Mouse (Mus musculus) spleen, adult 18-20 months (tissue): ENCODE results near the gene Fkbp3.
A peak's percentile ranks its signal among the peaks of the same experiment; 100 is the strongest.
"Not testable (repeated sequence)": the region's sequence is repeated elsewhere in the genome, so short reads cannot be mapped to it uniquely, and the experiment has no call there.

Source experiments
- DNase-seq, 2 experiments: peaks; one replicate each; pipeline ENCODE4 v3.0.0; 2022; ENCODE audit warnings: mixed read lengths in 2 of 2

Gene Fkbp3

DNA sequence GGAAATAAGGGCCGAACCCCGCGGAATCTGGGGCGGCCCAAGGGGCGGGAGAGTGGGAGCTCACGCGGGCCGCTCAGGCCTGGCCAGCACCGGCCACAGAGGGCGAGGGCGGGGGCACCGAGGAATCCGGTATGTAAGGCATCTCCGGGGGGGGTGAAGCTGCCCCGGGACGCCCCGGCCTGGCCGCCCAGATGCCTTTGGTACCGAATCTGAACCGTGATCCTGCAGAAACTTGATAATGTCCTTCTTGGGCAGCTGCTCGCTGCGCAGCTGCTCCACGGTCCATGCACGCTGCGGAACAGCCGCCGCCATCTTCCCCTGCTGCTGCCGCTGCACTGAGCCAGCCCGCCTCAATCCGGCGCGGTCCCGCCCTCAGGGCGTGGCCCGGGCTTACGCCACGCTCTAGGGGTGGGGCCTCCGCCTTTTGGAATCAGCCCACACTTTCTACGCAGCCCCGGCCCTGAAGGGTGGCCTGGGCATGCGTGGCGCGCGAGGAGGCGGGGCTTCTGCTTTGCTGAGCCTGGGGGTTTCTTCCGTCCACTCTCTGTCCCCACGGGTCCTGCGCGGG is at the start of gene Fkbp3:
Gene Fkbp3 (minus strand): TSS at position 397 of the 568 bp plus-strand sequence.
- peak; percentile 96 to 98 for DNase-seq

DNA sequence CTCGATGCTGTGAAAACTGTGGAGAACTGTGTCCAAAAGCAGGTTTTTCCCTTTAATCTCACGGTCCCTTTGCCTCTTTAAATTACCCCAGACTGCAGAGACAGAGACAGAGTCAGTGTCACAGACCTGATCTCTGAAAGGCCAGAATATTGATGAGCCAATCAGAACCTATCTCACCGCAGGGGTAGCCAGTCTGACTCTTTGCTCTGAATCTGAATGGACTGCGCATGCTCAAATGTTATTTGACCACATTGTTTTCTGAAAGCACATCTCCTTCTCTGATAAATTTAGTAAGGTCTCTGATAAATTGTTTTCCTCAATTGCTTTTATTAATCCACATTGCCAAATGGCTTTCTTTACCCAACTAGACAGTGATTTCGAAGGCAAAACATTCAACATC is 45.6 kb upstream of the Fkbp3 start:
- DNase-seq: no peak

DNA sequence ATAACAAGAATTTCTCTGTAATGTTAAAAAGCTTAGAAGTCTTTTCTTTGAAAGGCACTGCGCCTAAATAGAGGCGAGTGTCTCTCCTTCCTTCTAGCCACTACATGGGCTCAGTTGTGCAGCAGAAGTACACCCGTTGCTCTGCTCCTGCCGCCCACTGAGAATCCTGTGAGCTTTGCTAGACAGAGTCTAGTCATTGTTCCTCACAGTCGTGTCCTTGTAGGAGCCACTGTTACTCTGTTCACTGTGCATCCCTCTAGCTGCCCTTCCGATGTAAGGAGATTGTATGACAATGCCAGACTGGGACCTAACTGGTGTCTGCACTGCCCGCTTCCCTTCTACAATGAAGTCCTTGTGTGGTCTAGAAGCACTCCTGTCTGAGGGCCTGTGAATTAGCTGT is 45.2 kb upstream of the Fkbp3 start:
- DNase-seq: no peak

DNA sequence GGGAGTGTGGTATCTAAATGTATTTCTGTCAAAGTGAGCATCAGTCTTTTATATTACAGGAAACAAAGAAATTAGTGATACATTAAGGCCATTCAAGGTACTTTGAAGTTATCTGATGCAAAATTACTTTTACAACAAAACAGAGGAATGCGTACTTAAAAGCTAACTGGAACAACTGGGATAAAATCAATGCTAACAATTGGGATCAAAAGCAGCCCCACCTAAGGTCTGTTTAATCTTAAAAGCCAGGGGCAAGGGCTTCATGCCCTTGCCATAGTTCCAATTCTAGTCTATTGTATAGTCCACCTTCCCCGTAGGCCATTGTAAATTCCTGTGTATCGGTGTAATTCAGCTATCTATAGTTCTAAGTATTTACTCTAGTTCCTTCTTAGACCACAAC is 41.2 kb upstream of the Fkbp3 start:
- DNase-seq: not testable (repeated sequence)

DNA sequence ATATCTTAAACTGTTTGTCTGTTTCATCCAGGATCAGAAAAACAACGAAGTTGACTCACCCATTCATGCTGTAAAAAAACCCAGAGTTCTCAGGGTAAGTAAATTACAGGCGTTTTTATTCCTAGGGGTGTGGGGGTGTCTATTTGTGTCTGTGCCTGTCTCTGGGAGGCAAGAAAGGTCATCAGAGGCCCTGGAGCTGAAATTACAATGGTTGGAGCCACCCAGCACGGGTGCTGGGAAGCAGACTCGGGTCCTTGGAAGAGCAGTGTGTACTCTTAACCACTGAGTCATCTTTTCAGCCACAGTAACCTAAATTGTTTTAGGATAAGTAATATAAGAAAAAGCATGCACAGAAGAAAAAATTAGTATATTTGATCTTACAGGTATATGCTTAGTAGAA is 40.1 kb upstream of the Fkbp3 start:
- DNase-seq: no peak

DNA sequence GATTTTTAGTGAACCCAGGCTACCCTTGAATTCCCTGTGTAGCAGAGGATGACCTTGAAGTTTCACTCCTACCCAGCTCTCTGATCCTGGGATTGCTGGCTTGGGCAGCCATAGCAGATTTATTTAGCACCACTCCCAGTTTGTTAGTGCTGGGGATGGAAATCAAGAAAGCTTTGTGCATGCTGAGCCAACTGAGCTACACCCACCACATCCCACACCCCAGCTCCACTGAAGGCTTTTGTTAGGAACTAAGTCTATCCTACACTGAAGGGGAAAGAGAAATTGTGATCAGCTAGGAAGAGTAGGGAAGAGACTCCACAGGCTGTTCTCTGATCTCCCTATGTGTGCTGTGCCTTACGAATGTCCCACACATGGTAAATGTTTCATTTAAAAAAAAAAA is 39.0 kb upstream of the Fkbp3 start:
- DNase-seq: no peak

DNA sequence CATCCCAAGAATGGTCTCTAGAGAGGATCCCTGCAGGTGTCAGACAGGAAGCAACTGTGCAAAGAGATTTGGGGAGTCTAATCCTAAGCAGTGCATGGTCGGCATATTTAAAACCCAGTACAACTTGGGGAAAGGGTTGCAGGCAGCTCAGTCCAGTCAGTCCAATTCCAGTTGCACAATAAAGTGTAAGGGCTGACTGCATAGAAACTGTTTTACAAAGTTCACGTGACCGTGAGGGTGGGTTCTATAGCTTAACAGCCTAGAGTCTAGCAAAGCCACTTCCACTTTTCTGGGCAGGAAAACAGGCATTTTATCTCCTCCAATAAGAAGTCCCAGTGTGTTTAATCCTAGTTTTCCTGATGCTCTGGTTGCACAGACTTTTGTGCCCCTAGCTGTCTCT is 37.7 kb upstream of the Fkbp3 start:
- DNase-seq: no peak

DNA sequence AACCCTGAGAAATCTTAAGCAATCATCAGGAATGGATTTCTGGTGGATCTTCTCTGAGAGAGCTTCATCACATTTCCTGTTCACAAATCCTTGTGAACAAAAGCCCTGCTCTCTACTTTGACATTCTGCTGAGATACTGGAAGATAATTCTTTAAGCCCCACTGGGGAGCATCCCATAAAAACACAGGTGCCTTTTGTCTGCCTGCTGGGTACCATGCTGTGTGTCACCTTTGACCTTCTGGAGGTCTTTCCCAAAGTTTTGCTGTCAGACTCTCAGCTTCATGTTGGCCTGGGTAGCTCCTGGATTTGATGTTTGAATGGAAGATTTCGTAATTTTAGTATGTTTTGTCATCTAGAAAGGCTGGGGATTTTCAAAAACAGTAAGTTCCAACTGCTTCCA is 34.9 kb upstream of the Fkbp3 start:
- DNase-seq: no peak

DNA sequence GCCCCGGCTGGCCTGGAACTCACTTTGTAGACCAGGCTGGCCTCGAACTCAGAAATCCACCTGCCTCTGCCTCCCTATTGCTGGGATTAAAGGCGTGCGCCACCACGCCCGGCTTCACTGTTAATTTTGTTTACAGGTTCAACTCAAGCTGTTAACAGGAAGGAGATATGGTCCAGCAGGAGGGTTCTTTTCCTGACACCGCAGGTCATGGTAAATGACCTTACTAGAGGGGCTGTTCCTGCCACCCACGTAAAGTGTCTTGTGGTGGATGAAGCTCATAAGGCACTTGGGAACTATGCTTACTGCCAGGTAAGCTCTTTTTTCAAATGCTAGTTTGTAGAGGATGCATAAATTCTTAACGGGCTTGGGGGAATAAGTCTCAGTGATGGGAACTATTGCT is 3.1 kb upstream of the Fkbp3 start:
- DNase-seq: no peak

DNA sequence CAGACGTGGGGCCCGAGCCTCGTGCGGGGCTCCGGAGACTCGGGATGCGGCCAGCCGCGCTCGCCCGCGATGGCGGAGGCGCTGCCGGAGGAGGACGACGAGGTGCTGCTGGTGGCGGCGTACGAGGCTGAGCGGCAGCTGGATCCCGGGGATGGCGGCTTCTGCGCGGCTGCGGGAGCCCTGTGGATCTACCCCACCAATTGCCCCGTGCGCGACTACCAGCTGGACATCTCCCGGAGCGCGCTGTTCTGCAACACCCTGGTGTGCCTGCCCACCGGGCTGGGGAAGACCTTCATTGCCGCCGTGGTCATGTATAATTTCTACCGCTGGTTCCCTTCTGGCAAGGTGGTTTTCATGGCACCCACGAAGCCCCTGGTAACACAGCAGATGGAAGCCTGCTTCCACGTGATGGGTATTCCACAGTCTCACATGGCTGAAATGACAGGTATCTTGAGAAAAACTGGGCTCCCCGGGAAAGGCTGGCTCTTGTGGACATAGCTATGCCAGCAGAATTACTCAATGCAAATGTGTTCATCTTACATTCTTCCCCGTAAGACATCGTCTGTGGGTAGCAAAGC is 2.0 kb upstream of the Fkbp3 start:
- no peak for DNase-seq

DNA sequence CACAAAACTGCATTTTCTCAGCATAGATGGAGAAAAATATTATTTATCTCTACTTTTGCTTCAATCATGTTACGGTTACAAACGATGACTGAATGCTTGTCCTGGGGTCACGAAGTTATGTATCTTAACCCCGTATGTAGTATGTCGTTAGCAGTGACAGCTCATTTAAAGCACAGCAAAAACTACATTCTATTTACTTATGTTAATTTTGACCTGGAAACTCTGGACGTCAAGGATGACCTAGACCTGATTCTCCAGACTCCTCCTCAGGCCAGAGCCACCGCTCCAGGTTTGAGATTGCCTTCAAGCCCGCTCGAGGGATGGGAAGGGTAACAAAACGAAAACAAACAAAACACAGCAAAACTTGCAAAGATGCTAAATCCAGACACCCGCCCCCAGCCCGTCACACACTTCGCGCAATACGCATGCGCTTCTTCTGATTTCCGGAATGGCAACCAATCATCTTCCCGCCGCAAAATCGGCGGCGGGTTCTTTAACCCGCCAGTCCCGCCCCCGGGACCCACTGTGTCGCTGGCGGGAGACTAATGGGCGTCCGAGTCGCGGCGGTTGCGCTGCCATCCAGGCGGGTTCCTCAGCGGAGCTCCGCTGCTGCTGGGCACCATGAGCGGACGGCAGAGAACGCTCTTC is 1.4 kb upstream of the Fkbp3 start, which contains the start of gene Fancm:
Gene Fancm (plus strand): TSS at position 519 of the 648 bp plus-strand sequence.
- peak; percentile 79 to 82 for DNase-seq

DNA sequence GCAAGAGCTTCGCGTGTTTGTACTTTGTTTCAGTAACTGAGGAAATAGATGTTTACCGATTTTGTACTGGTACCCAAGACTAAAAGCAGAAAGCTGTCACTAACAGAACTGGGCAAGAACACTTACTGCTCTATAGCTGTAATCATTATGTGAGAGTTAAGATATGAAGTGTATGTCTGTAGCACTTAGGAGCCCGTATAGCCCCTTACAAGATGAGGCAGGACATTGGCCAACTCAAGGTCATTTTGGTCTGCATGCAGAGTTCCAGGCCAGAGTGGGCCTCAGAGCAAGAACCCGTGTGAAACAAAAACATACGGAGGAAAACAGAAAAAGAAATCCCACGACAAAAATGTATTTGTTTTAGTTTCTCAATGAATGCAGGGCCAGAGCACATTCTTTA is 844 bp upstream of the Fkbp3 start:
- DNase-seq: no peak

DNA sequence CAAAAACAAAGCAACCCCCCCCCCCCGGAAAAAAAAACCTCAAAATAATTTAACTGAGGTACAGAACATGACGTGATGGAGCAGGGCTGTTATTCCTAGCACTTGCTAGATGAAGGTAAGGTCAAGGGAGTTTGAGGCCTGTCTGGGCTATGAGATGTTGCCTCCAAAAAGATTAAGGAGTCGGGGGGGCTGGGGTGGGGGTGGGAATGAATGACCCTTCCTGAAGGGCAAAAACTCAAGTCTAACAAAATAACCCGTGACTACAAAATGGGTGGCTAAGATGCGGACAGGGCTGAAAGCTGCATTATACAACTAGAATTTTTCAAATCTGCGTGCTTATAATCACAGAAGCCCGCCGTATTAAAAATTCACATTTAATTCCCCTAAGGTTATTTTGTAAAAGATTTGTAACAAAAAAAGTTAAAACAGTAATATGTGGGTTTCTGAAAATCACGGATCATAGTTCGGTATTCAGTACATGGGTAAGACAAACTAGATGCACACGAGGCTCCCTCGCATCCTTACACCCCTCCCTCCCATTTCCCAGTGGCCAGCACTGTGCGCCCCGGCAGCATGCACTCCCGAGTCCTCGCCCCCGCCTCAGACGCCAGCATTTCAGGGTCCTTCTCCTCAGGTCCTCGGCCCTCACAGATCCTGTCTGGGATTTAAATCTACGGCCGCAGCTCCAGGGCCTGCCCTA is 746 bp downstream of the Fkbp3 start:
- no peak for DNase-seq

DNA sequence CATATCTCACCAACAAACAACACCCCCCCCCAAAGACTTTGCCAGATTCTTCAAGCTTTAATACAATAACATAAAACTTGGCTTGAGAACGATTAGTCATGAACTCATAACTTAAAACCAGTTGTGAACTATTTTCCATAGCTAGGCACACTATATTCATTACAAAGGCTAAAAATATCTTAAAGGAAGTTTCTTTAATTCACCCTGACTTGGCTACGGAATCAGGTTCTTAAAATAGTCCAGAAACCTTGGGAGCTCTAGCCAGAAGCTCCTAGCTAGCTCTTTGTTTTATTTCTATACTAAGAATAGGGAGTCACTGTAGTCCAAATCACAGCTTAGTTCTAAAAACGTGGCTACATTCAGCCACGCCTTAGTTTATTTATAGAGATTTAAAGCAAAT is 5.4 kb downstream of the Fkbp3 start:
- DNase-seq: no peak

DNA sequence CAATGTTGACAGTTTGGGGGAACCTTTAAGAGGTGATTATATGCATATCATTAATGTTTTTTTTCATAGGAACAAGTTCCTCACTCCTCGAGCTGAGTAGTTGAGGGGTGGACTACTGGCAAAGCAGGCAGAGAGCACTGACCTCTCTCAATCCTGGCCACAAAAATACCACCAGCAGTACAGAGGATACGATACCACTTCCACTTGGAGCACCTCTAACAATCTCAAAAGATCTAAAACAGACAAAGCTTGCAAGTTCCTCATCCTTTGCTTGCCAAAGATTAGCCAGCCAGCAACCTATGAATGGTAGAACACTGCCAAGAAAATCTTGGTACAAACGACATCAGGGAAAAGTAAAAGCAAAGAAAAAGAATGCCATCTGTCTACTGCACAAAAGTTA is 7.6 kb downstream of the Fkbp3 start:
- DNase-seq: no peak

DNA sequence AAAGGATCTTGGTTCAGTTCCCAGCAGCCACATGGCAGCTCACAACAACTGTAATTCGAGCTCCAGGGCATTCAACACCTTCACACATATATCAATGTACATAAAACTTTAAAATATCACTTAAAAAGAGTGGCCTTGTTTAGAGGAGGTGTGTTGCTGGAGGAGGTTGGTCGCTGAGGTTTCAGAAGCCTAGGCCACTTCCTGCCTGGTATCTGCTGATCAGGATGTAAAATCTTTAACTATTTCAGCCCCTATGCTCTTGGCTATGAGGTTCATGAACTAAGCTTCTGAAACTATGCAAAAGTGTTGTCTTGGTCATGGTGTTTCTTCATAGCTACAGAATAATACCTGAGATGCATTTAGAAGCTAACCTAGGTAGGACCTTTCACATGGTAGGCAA is 8.6 kb downstream of the Fkbp3 start:
- no peak for DNase-seq

DNA sequence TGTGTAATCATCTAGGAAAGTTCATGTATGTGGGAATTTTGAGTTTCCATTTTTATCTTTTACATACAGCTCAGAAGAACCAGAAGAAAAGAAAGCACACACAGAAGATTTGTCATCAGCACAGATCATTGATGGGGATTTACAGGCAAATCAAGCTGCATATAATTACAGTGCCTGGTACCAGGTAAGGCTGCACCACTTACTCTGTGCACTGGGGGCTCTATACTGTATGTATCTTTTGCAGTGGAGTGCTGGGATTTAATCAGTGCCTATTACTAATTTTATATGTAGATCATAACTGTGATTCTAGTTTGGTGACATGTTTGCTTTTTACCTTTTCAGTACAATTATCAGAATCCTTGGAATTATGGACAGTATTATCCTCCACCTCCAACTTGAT is 12.7 kb downstream of the Fkbp3 start:
- no peak for DNase-seq

DNA sequence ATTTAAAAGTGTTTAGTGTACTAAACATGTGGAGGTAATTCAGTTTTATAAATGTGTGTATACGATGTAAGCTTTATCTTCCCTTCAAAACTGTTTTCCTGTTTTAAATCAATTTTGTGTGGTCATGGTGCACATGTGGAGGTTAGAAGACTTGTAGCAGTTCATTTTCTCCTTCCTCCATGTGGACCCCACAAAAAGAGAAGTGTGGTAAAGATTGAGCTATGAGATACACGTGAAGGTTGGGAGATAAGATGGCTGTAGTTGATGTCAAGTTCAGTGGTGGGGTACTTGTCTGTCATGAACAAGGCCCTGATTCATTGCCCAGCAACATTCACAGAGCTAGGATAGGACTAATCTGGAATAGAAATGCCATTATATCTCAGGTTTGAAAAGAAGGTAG is 15.6 kb downstream of the Fkbp3 start:
- DNase-seq: no peak

DNA sequence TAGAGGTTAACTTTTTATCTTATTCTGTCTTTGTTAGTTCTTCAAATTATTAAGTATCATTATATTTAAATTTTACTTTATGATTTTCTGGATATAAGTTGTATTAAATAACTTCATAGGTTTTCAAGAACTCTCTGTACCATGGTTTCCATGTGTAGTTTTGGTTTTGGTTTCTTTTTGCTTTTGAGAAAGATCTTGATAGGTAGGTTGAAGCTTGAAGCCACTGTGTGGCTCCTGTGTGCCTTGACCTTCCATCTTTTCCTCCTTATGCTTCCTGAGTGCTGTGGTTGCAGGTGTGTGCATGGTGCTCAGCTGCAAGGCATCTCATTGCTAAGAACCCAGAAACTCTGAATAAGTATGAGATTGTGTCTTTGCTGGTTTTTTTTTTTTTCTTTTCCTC is 25.0 kb downstream of the Fkbp3 start:
- no peak for DNase-seq

DNA sequence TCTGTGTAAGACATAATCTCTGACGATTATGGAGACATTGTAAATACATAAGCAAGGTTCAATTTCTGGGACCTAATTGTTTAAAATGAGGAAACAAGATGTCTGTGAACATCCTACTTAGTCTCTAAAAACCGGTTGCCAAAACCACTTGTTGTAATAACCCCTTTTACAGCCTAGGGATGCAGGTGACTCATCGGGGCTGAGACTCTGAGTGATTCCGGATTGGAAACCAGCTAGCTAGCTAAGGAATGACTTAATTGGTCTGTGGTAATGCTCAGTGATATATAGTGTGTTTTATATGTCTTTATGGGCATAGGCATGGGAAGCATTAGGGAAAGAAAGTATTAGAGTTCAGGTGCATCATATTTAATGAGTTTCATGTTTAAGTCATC is 36.3 kb downstream of the Fkbp3 start:
- no peak for DNase-seq

DNA sequence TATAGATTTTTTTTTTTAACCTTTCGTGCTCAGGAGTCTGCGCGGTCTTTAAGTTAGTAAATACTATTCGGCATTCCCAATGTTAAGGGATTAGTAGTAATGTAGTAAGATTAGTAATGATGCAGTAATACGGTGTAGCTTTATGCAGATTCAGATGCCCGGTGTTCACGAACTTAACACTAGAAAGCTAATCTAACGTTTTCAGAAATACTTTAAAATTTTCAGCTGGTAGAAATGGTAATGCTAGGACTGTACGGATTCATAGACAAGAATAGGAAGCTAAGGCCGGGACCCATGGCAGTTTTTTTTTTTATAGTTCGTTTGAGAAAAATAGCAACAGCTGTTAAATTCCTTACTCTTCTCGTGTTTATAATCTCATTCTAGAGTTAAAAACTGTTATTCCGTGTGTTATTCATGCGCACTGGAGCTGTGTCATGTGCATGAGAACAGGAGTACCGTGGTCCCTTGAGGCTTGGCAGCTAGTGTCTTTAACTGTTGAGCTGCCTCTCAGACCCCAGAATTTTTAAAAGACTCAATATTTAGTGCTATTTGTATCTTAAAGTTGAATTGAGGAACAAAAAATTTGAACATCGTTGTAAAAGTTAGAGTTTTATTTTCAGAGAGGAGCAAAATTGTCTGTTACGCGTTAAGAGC is 36.8 kb downstream of the Fkbp3 start:
- DNase-seq: no peak

DNA sequence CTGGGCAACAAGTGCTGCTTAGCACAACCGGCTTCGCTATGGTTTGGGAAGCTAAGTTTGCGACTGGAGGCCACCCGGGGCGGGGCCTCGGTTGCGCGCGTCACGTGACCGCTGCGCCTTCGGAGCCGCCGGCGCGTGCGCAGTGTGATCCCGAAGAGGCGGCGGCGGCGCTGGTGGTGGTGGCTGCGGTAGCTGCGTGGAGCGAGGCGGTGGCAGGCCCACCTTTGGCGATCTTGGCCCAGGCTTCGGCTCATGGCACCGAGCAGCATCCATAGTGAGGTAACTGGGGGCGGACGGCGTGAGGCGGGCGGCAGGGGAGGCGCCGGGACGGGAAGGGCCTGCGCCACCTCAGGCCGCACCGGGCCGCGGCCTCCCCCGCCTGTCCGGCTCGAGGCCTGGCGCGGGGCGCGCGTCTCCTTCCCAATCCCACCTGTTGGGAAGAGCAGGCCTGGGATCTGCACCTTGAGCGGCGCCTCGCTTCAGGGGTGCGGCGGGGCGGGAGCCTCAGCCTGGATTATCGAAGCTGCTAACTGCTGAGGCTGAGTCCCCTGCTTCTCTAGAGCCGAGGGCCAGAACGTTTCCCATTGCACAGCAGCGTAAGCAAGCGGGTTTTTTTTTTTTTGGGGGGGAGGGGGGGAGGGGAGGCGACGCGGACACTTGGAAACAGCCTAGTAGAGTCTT is 37.5 kb downstream of the Fkbp3 start, which contains the start of gene Prpf39:
Gene Prpf39 (plus strand): TSS at position 144 of the 681 bp plus-strand sequence.
- peak; percentile 83 to 95 for DNase-seq

DNA sequence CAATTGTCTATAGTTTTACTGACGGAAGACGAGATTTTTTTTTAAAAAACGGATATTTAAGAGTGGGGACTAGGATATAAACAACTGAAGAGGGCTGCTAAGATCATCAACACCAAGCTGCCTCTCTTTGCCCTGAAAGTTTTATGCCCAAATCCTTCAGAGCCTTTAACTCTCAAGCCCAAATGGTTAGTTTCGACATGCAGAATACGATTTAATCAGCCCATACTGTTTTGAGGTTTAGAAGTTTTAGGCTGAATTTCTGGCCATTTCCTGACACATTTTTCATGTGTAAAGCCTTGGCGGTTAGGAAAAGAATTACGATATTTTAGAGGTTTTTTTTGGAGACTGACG is 38.0 kb downstream of the Fkbp3 start:
- no peak for DNase-seq
